Mouse (Mus musculus) lung, embryonic 14.5 days (tissue): ENCODE data around the gene Lgi4. TPM values are rescaled to one million over a fixed set of nuclear protein-coding genes. Genes with fewer than 3 reads are reported as not detected.

Source experiments
- ATAC-seq: fragments of 200-750 bp; cut with Nextera tagmentation; 2 replicates; pipeline ENCODE4 v1.8.0; 2017; ENCODE audit warnings: mild to moderate bottlenecking, moderate TSS enrichment, moderate library complexity; ENCODE audit not compliant: insufficient read depth
- DNase-seq: peaks from one replicate; pipeline ENCODE4 v3.0.0-alpha.2; 2015
- H3K27ac ChIP-seq: fragments of 300-500 bp; sonication (generic); 2 replicates; pipeline ENCODE4 v1.5.1; 2014; ENCODE audit warnings: low read depth, mild to moderate bottlenecking, moderate library complexity
- H3K27me3 ChIP-seq: fragments of 300-500 bp; sonication (generic); 2 replicates; pipeline ENCODE4 v1.6.1; 2014; ENCODE audit warnings: low read length, control low read depth; ENCODE audit not compliant: insufficient read depth
- H3K36me3 ChIP-seq: fragments of 300-500 bp; sonication (generic); 2 replicates; pipeline ENCODE4 v1.6.1; 2014; ENCODE audit warnings: control low read depth; ENCODE audit not compliant: insufficient read depth
- H3K4me1 ChIP-seq: fragments of 300-500 bp; sonication (generic); 2 replicates; pipeline ENCODE4 v1.6.1; 2014; ENCODE audit warnings: antibody characterized with exemption, control low read depth; ENCODE audit not compliant: insufficient read depth
- H3K4me2 ChIP-seq: fragments of 300-500 bp; sonication (generic); 2 replicates; pipeline ENCODE4 v1.6.1; 2014; ENCODE audit warnings: mild to moderate bottlenecking
- H3K4me3 ChIP-seq: fragments of 300-500 bp; sonication (generic); 2 replicates; pipeline ENCODE4 v1.5.1; 2014; ENCODE audit warnings: low read depth, low read length
- H3K9ac ChIP-seq: fragments of 300-500 bp; sonication (generic); 2 replicates; pipeline ENCODE4 v1.6.1; 2014
- H3K9me3 ChIP-seq: fragments of 300-500 bp; sonication (generic); 2 replicates; pipeline ENCODE4 v1.6.1; 2016; ENCODE audit warnings: low read depth, low read length, control low read depth
- CTCF ChIP-seq: IDR thresholded peaks from 2 replicates; pipeline ENCODE4 v1.5.1; 2016; ENCODE audit warnings: antibody characterized with exemption, low read depth
- WGBS: fragments of 180-500 bp; shearing (Covaris S2); extraction: QIAGEN DNeasy Blood & Tissue Kit; methylation state at CpG from one replicate; pipeline ENCODE4 v1.1.7; 2014; 5-methylcytosine and 5-hydroxymethylcytosine counted together
- polyA plus RNA-seq: library from polyadenylated mRNA; unstranded; fragments of >200 nt; fragmentation: Nextera tagmentation; extraction: Ambion mirVana; gene quantifications from 2 replicates; pipeline ENCODE4 v1.2.1, GENCODE M21; 2014

The Lgi4 gene
- polyA plus RNA-seq, 1 experiment from 2014 or later = 0.13 TPM

- Histone ChIP-seq H3K27me3 (no peaks in the 10 kb centered on the region), H3K4me1 (no peaks in the 10 kb centered on the region), H3K27ac (no peak overlapping the region), H3K9ac (no peak overlapping the region), H3K36me3 (no peaks in the 10 kb centered on the region), H3K4me2 (no peak overlapping the region), H3K9me3 (no peaks in the 10 kb centered on the region), H3K4me3 (no peak overlapping the region)
- ATAC-seq = no peak
- WGBS = 76% methylated on average over 2 of the region's 2 CpGs
- no peak for DNase-seq
- TF ChIP-seq CTCF = no peak
Observed at GRCm38 (mm10) chr7:31089721-31090120, 30.6 kb downstream of the Lgi4 start.

- peak; percentile 14; the same call in 1 of the 2 replicates for TF ChIP-seq CTCF
- Histone ChIP-seq H3K27ac (no peak overlapping the region), H3K4me2 (no peak overlapping the region), H3K4me1 (no peaks in the 10 kb centered on the region), H3K4me3 (no peak overlapping the region), H3K36me3 (no peaks in the 10 kb centered on the region), H3K9me3 (no peaks in the 10 kb centered on the region), H3K27me3 (no peaks in the 10 kb centered on the region), H3K9ac (no peak overlapping the region)
- DNase-seq (peak; percentile 55), ATAC-seq (no peak)
- WGBS = 16% methylated on average over 12 of the region's 12 CpGs
Observed at GRCm38 (mm10) chr7:31094774-31095501, 35.8 kb downstream of the Lgi4 start.

GRCm38 (mm10) chr7:31096892-31097564 is 37.9 kb downstream of the Lgi4 start:
- WGBS = 72% methylated on average over 9 of the region's 9 CpGs
- ATAC-seq (no peak), DNase-seq (no peak)
- no peaks in the 10 kb centered on the region for H3K27me3 ChIP-seq
- H3K9ac ChIP-seq = no peak overlapping the region
- H3K4me1 ChIP-seq = no peaks in the 10 kb centered on the region
- no peaks in the 10 kb centered on the region for H3K9me3 ChIP-seq
- no peak overlapping the region for H3K4me2 ChIP-seq
- no peak overlapping the region for H3K4me3 ChIP-seq
- TF ChIP-seq CTCF = no peak
- no peak overlapping the region for H3K27ac ChIP-seq
- H3K36me3 ChIP-seq = no peaks in the 10 kb centered on the region

GRCm38 (mm10) chr7:31097583-31098248 is 38.6 kb downstream of the Lgi4 start:
- H3K27ac ChIP-seq = no peak overlapping the region
- no peaks in the 10 kb centered on the region for H3K36me3 ChIP-seq
- H3K9me3 ChIP-seq = no peaks in the 10 kb centered on the region
- no peak overlapping the region for H3K9ac ChIP-seq
- peak overlapping the region; percentile 9; the same call in 1 of the 2 replicates for H3K4me3 ChIP-seq
- H3K27me3 ChIP-seq = no peaks in the 10 kb centered on the region
- peak; percentile 95 for ATAC-seq
- peak; percentile 98 for TF ChIP-seq CTCF
- peak overlapping the region; percentile 40 for H3K4me2 ChIP-seq
- 41% methylated on average over 20 of the region's 20 CpGs for WGBS
- H3K4me1 ChIP-seq = no peaks in the 10 kb centered on the region
- peak; percentile 98 for DNase-seq

GRCm38 (mm10) chr7:31098697-31099611 is 39.8 kb downstream of the Lgi4 start:
- H3K4me2 ChIP-seq = no peak overlapping the region
- WGBS = 76% methylated on average over 22 of the region's 22 CpGs
- H3K4me3 ChIP-seq = no peak overlapping the region
- H3K4me1 ChIP-seq = no peaks in the 10 kb centered on the region
- no peaks in the 10 kb centered on the region for H3K36me3 ChIP-seq
- no peak overlapping the region for H3K27ac ChIP-seq
- no peak overlapping the region for H3K9ac ChIP-seq
- no peaks in the 10 kb centered on the region for H3K9me3 ChIP-seq
- DNase-seq (no peak), ATAC-seq (no peak)
- no peaks in the 10 kb centered on the region for H3K27me3 ChIP-seq
- peak; percentile 34 for TF ChIP-seq CTCF

- Histone ChIP-seq H3K4me1 (no peaks in the 10 kb centered on the region), H3K27me3 (no peaks in the 10 kb centered on the region), H3K9me3 (no peaks in the 10 kb centered on the region), H3K36me3 (no peaks in the 10 kb centered on the region), H3K4me2 (no peak overlapping the region), H3K4me3 (no peak overlapping the region), H3K9ac (no peak overlapping the region), H3K27ac (no peak overlapping the region)
- WGBS = 83% methylated on average over 6 of the region's 6 CpGs
- DNase-seq (no peak), ATAC-seq (no peak)
- TF ChIP-seq CTCF = peak; percentile 38
Observed at GRCm38 (mm10) chr7:31099612-31099982, 40.5 kb downstream of the Lgi4 start.
